Mouse (Mus musculus): ENCODE results near the gene Tprg. TPM values are rescaled to one million over a fixed set of nuclear protein-coding genes. Genes with fewer than 3 reads are reported as not detected.
A peak's percentile ranks its signal among the peaks of the same experiment; 100 is the strongest.

Tprg gene
- total RNA-seq (2022) = not detected

DNA sequence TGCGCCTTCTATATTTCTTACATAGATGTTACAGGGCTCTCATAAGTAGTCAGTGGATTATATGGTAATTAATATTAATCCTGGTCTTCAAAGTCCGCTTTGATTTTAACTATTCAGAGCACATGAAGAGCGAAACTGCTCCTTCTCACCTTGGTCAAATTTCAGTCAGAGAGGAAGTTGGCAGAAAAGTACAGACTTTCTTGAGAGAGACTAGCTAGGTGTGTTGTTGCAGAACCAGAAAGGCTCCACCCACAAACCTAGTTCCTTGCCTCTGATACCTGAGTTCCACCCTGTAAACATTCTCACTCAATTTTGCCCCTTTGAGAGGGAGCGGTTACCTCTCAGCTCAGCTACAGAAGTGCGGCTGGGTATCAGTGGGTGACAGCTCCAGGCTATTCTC is at the start of gene Tprg:
Gene Tprg (plus strand): TSS at position 301 of the 400 bp plus-strand sequence.
- no peak for DNase-seq

DNA sequence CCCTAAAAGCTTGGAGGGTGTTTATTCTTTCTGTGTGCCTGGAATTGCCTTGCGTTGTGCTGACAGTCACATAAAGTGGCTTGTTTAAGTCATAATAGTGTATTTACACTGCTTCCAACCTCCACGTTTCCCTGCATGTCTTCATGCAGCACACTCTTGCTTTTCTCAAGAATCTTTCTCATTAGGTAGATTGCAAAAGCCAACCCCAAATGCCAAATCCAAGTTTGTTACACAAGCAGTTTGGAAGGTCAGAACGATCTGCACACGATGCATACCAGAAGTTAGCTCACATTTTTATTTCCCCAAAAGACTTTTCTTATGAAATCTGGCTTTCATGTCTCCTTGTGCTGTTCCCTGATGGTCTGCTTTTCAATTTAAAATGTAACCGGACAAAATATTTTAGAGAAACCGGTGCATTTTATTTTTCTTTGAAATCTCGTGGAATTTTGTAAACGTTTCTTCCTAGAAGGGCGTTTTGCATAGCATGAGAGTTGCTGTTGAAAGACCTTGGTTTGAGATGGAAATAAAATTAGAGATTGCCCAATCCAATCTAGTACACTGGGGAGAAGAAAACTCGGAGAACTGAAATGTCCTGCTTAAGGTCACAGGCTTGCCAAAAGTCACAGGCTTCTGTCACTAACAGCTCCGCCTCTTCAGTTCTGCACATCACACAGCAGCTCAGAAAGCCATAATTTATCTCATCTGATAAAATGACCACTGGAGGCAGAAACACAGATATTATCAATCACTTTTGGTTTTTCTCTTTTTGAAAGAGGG is 48.2 kb upstream of the Tprg start:
- DNase-seq = peak; percentile 34

DNA sequence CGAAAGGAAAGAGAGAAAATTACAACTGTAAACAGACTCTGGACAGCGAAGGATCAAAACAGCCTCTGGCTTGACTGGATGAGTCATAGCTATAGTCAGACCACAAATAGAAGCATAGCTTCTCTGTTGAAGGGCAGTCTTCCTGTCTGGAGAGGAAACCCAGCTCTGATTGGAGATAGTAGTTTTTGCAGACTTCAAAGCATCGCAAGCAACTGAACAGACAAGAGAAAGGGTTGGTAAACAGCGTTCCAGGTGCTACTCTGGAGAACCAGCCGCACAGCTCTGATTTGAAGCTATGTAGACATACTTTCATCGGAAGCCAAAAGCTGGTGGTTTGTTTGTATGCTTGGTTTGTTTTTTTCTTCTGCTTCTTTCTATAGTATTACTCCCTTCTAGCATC is 37.7 kb upstream of the Tprg start:
- no peak for DNase-seq

DNA sequence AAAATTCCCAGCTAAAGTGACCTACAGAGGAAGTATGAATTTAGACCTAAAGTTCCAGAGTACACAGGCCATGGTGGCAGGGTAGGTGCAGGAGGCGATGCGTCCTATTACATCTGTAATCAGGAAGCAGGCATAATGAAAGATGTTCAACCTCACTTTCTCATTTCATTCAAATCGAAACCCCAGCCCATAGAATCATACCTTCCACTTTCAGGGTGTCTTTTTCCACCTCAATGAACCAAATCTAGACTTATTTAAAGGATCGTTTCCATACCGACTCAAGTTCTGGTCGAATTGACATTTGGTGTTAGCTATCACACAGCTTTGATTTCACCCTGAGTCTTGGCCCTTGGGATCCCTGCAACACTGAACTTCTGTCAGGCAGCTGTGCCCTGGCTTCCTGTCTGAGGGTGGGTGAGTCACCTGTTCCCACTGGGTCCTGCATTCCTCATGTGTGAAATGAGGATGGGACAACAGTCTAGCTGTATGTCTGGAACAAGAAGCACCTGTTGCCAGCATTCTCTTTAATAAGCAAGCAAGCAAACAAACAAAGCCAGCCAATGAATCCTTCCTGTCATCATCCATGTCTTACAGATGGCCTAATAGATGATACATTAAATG is 36.4 kb upstream of the Tprg start:
- no peak for DNase-seq

DNA sequence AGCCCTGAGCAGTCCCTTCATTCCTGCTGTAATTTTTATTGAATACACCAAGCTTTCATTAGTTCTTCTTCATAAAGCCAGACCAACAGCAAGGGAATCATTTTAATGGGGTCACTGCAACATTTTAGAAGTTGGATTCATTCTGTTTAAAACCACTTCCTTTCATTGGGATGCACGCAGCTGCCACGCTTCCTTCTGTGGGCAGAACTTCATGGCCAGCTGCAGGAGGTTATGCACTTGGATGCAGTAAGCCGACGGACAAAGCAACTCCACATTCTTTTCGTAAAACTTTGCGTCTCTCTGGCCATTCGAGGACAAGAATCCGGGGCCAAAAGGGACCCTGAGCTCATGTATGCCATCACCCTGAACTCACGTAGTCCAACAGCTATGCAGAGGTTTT is 35.5 kb upstream of the Tprg start:
- DNase-seq = no peak

DNA sequence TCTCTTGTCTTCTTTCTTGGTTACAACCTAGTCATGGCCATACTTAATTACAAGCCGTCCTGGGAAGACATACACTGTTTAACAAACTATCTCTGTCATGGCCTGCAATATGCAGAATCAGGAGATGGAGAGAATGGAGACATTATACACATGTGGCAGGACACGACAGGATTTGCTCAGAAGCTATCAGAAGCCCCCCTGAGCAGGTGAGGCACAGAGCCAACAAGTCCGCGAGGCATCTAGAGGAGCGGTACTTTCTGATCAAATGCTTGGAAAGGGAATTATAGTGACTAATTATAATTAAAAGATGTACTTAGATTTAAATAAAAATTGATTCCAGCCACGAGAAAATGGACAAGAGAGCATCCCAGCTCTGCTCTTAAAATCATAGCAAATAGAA is 32.0 kb upstream of the Tprg start:
- DNase-seq = no peak

DNA sequence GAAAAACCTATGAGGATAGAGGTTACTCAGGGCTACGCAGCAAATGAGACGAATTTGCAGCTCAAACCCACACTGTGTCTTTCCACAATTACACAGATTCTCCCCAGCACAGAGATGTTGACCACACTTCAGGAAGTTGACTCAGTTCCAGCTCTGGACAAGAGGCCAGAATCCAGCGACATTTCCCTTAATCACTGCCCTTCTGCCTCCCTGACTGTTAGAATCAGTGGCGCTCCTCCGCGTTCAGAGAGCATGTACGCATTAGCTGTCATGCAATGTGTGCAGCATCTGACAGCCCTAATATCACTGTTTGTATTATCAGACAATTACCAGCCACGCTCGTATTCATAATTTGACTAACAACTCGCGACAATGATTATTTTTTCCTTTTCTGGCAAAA is 31.4 kb upstream of the Tprg start:
- no peak for DNase-seq

DNA sequence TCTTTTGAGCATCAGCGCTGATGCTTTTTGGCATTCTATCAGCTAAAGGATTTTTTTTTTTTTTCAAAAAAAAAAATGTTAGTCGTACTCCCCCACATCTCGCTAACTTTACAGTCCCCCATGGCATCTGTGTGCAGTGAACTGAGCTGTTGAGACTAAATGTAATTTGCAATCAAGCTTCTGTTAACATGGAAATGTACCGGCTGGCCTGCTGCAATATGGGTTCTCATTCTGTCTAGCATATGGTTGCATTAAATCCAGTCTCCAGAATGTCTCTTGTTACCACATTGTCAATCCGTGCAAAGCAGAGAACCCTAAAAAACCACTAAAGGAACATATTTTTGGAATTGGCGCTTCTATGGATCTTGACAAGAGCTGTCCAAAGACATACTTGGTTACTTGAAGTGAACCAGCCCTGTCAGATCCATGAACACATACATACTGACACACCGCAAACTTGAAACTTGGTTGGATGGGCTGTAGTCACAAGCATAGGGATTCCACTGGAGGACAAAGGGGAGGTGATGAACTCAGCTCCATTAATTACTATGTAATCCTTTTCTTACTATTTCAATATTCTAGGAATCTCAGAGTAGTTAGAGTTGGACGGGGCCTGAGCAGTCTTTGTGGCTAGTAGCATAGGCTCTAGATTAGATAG is 30.9 kb upstream of the Tprg start:
- DNase-seq = no peak

DNA sequence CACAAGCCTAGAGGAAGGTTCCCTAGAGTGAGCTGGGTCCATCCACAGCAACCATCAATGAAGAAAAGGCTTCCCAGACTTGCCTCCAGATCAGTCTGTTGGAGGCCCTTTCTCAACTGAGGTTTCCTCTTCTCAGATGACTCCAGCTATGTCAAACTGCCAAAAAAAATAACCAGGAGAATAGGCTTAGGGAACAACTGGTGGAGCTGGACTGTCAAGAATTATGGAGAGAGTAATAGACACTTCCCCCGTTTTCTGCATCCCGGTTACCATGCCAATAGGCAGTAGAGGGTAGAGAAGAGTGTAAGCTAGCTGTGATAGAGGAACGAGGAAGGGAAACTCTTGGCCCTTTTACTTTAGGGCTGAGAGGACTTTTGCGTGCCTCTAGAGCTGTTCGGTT is 24.3 kb upstream of the Tprg start:
- no peak for DNase-seq

DNA sequence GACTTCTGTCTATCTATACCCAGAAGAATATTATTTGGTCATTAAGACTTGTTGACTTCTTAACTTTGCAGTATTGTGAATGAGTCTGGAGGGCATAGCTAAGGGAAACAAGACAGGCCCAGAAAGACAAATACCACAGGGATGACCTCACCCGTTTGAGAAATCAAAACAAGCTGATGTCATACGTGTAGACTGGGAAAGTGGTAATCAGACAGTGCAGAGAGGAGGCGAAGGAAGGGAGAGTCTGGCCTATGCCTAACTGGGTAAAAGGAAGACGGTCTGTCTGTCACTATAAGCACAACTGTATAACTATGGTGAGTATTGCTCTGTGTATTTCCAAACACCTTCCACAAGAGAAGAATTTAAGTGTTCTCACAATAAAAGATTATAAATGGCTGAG is 23.7 kb upstream of the Tprg start:
- peak; percentile 41 for DNase-seq

DNA sequence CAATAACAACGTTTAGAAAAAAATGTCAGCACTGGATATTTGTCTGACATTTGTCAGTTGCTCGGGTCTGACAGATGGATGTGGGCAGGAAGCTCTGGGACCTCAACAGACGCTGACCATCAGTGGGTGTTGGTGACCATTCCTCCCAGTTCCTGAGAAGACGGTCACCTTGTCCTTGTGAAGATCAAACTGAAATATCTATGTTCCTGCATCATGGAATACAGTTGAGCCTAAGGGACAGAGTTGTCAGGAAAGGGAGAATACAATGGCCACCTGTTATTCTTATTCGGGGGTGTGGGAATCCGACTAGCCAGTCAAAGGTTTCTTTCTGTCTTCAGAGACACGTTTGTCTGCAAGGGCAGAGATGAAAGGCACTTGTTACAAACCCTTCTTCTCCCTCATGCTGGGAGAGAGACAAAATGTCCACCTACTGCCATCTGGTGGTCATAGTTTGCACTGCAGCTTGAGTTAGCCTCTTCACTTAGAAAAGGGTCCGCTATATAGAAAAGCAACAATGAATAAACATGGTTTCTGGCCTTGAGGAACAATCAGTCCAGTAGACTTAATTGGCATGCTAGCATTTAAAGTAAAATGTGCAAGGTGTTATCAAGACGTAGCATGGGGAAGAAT is 23.0 kb upstream of the Tprg start:
- DNase-seq = peak; percentile 64

DNA sequence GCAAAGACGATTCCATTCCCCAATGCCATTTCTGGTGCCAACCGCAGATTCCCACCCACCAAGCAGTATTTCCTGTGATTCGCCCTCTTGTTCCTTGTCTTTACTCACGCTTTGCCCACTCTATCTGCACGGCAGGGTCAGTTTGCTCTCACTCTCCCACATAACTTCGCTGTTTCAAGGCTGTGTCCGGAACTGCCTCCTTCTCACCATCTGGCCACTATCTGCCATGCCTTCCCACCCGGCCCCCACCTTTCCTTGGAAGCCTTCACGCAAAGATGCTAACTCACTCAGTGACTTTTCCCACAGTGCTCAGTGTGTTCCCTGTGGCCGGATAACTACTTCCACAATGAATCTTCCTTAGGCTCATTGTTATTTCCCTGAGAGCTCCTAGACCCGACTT is 21.4 kb upstream of the Tprg start:
- no peak for DNase-seq

DNA sequence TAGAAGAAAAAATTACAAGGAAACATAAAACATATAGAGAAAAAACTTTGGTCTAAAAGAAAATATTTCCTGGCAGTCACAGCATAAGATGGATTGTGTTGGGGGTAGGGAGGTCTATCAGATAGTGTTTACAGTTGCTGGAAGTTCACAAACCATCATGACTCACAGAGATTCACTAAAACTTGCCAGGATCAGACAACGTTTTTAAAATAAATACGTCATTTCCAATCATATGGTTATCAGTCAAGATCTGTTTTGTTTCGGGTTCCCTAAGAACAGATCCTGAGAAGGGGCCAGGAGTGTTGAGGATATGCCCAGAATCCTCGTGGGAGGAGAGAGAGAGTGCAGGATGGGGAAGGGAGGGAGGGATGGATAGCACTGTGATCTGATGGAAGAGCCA is 18.3 kb upstream of the Tprg start:
- DNase-seq = no peak

DNA sequence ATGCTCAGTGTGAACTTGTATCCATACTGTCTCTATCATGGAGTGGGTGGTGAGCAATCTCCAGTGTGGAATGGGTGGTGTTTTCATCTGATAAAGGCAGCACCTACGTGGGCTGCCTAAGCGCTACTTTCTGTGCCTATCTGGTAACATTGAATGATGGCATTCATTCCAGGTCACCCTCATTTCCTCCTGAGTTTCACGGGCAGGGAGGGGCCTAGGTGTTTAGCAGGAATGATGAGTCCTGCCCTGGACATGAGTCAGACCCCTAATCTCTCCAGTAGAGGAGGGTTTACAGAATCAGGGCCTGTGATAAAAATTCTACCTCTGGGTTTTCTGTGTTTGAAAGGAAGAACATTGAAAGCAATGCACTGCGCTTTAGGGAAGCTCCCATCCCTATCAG is 4.1 kb upstream of the Tprg start:
- no peak for DNase-seq

DNA sequence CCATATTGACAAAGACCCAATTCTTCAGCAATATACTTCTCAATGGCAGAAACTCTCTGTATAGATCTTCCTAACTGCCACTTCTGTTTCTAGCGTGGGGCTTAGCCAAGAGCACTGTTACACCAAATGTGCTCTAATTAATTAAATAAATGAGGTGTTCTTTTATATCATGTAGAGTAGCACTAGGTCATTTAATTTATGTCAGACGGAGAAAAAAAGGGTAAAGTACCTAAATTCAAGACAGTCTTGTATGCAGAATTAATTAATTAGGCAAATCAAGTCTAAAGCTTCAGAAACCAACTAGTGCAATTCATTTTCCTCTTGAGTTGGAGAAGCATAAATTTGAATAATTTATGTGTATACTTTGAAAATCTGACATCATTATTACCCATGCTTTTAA is 7.1 kb downstream of the Tprg start:
- DNase-seq = no peak

DNA sequence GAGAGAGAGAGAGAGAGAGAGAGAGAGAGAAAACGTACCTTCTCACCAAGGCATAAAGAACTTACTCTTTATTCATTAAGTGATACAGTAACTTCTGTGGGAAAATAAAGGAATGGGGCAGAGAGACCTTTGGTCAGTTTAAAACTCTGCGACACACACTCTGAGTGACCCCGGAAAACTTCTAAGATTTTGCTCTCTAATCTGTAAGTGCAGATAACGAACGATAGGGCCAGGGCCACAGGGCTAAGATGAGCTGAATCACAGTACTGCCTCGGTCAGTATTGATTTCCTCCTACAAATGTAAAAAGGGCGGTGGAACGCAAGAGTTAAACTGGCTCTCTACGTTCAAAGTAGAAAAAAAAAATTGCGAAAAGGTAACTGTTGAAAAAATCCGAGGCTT is 8.9 kb downstream of the Tprg start:
- DNase-seq = no peak

DNA sequence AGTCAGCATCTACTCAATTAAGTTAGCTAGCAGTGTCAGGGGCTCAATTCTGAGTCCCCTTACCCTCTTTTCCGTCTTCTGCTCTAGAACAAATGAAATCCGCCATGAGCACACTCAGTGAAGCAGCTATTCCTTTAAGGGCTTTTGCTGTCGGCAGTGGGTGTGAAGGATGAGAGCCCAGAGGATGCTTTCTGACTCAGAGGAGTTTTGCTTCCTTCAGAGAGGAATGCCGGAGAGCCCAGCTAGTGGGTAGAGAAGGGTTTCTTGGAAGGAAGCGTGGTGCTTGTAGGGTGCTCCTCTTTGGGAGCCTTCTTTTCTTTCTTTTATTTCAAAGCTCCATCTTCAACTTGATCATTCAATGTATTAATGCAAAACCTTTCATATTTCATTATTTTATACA is 10.1 kb downstream of the Tprg start:
- no peak for DNase-seq

DNA sequence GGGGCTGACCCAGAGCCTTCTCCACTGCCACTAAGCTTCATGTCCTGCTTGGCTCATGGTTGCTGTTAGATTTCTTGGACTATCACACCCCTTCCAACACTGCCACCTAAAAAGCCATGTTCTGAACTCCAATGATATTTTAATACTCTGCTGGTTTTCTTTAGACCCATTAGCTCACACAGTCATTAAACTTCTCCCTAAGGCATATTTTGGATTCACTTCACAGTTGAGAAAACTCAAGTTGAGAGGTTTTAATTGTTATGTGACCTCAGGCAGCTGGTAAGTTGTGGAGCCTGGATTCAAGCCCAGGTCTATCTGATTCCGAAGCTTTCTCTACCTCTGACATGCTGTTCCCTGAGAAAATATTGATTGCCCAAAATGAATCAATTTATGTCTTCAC is 11.6 kb downstream of the Tprg start:
- DNase-seq = no peak

DNA sequence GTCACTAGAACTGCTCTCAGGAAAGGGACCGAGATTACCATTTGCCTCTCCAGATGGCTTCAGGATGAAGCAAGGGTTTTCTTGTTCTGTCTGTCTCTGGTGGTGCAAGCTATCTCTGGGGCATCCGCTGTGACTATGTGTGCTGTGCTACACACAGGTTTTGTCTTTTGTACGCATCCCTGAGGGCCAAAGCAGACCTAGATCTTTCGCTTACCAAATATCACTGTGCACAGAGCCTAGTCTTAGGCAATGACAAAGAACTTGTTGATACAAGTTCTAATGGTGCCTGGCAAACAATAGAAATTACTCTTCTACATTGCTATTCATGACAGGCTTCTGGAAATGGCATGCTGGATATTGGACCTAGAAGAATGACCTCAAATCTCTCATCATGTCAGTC is 16.0 kb downstream of the Tprg start:
- DNase-seq = no peak

DNA sequence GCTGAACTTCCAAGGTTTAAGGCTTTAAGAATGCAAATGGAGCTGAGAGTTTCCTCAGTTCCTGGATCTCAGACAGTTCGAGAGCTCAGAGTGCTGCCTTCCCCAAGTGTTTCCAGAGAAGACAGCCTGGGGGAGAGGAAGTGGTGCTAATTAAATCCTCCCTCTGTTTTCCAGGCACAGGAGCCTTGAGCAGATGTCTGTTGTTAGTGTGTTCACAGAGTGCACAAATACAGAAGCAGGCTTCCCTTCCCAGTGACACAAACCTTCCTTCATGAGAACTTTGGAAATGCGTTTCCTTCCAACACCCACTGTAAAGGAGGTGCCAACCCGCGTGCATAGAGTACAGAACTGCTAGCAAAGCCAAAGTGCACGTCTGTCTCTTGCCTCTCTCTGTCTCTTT is 27.4 kb downstream of the Tprg start:
- no peak for DNase-seq

DNA sequence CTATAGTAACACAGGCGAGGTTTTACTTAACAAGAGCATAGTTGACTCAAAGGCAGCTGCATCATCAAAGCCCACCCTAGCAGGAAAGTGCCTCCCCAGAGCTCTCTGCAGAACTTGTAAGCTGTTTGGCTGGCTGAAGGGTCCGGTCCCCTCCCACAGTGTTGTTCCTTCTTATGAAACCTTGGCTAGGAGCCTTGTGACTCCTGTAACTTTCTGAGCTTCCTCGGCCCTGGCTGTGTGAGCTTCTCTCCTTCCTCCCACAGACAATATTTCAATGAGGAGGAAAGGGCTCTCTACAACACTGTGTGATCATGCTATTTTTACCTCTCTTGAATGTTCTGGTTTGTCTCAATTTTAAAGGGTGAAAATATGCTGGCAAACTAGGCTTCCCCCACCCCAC is 28.5 kb downstream of the Tprg start:
- DNase-seq = no peak

DNA sequence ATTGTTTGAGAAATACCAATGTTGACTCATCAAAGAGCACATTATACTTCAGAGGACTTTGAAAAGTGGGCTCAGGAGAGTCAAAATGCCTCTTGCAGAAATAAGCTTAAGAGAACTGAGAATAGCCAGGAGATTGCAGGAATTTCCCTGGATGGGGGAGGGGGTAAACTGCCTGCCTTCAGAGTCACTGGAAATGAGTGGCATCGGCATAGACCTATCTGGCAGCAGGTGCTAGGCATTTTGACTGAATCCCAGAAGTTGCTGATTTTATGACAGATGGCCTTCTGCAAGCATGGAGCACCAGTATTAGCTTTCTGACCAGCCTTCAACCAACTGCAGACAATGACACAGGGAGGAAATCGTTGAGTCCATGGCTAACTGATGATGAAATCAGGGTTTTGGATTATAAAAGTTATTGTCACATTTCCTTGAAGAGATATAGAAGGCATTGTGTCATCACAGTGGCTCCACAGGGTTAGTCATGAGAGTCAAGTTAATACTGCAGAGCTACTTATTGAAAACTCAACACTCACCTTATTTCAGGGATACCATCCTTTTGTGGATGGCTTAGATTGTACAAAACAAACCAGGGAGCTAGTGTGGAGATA is 39.1 kb downstream of the Tprg start:
- peak; percentile 10 for DNase-seq

Data from adrenal gland, adult 8-10 months (tissue).